Mouse (Mus musculus): ENCODE results near the gene Aplp2. TPM values are rescaled to one million over a fixed set of nuclear protein-coding genes. Genes with fewer than 3 reads are reported as not detected.
A peak's percentile ranks its signal among the peaks of the same experiment; 100 is the strongest.

The Aplp2 gene
- polyA plus RNA-seq, 1 experiment from 2014 or later, result 166 TPM

- peak; percentile 19 for DNase-seq (ENCODE audit: low spot score)
These were observed 83.6 kb downstream of the Aplp2 start for GRCm38 (mm10) chr9:31127876-31128465.

GRCm38 (mm10) chr9:31126079-31126478, 85.5 kb downstream of the Aplp2 start:
- DNase-seq (ENCODE audit: low spot score), result no peak

- no peak for DNase-seq (ENCODE audit: low spot score)
These were observed 89.1 kb downstream of the Aplp2 start for GRCm38 (mm10) chr9:31122464-31123030.

- DNase-seq (ENCODE audit: low spot score), result no peak
These were observed 91.1 kb downstream of the Aplp2 start for GRCm38 (mm10) chr9:31120533-31120915.

- no peak for DNase-seq (ENCODE audit: low spot score)
These were observed 91.6 kb downstream of the Aplp2 start for GRCm38 (mm10) chr9:31119882-31120532.

- DNase-seq (ENCODE audit: low spot score), result no peak
These were observed 92.2 kb downstream of the Aplp2 start for GRCm38 (mm10) chr9:31119405-31119804.

GRCm38 (mm10) chr9:31118520-31119298, 92.9 kb downstream of the Aplp2 start:
- DNase-seq (ENCODE audit: low spot score), result no peak

GRCm38 (mm10) chr9:31117488-31117887, 94.1 kb downstream of the Aplp2 start:
- no peak for DNase-seq (ENCODE audit: low spot score)

GRCm38 (mm10) chr9:31117088-31117487, 94.5 kb downstream of the Aplp2 start:
- no peak for DNase-seq (ENCODE audit: low spot score)

GRCm38 (mm10) chr9:31115586-31115985, 96.0 kb downstream of the Aplp2 start:
- DNase-seq (ENCODE audit: low spot score), result no peak

GRCm38 (mm10) chr9:31108464-31108863, 103.2 kb downstream of the Aplp2 start:
- no peak for DNase-seq (ENCODE audit: low spot score)

Other genes with a start within 250 kb of the Aplp2 start
- gene Zbtb44, start 181.2 kb downstream of the Aplp2 start, polyA plus RNA-seq (2015; fragmentation: Nextera tagmentation; extraction: Ambion mirVana), result 8.4 and 10.8 TPM in 2 replicates
- gene St14, start 80.0 kb downstream of the Aplp2 start, polyA plus RNA-seq (2015; fragmentation: Nextera tagmentation; extraction: Ambion mirVana), result 11.0 and 11.6 TPM in 2 replicates
- gene Prdm10, start 68.7 kb upstream of the Aplp2 start, polyA plus RNA-seq (2015; fragmentation: Nextera tagmentation; extraction: Ambion mirVana), result 3.6 and 3.9 TPM in 2 replicates
- gene Nfrkb, start 174.4 kb upstream of the Aplp2 start, polyA plus RNA-seq (2015; fragmentation: Nextera tagmentation; extraction: Ambion mirVana), result 27.4 and 32.9 TPM in 2 replicates

Measured in thymus, postnatal 0 days (tissue).